Mouse (Mus musculus): ENCODE results near the gene F2rl2. TPM values are rescaled to one million over a fixed set of nuclear protein-coding genes. Genes with fewer than 3 reads are reported as not detected.

F2rl2 gene
- not detected for total RNA-seq (2023)

GRCm38 (mm10) chr13:95696654-95697163 is at the start of gene F2rl2:
F2rl2 (plus strand) TSS chr13:95696853.

Other genes with a start within 250 kb of the F2rl2 start
- gene S100z, start 218.1 kb upstream of the F2rl2 start, total RNA-seq (2023): not detected
- under 1 TPM in 1 of 2 experiments, not detected in 1; 0.24 TPM for gene F2rl1, start 171.6 kb upstream of the F2rl2 start, total RNA-seq (2023)
- gene F2r, start 78.4 kb upstream of the F2rl2 start, total RNA-seq (2023): 1 to 10 TPM; 1.8 TPM
- 10 to 100 TPM; 55.7 to 72.2 TPM for gene Iqgap2, start 195.1 kb downstream of the F2rl2 start, total RNA-seq (2023)

All from monocyte, adult 59 days (primary cell).